Mouse (Mus musculus) liver, embryonic 13.5 days (tissue): Measurements from ENCODE around the gene Nanos3. TPM values are rescaled to one million over a fixed set of nuclear protein-coding genes. Genes with fewer than 3 reads are reported as not detected.
A peak's percentile ranks its signal among the peaks of the same experiment; 100 is the strongest.

Experiments
- ATAC-seq: fragments of 200-750 bp; cut with Nextera tagmentation; 2 replicates; pipeline ENCODE4 v1.8.0; 2017; ENCODE audit warnings: low read depth, mild to moderate bottlenecking, moderate number of reproducible peaks, moderate library complexity
- DNase-seq: peaks from one replicate; pipeline ENCODE4 v3.0.0; 2022
- H3K27ac ChIP-seq: fragments of 300-500 bp; sonication (generic); 2 replicates; pipeline ENCODE4 v1.5.1; 2015; ENCODE audit warnings: moderate library complexity, mild to moderate bottlenecking, inconsistent platforms
- H3K27me3 ChIP-seq: fragments of 300-500 bp; sonication (generic); 2 replicates; pipeline ENCODE4 v1.6.1; 2015; ENCODE audit warnings: mild to moderate bottlenecking, inconsistent platforms
- H3K36me3 ChIP-seq: fragments of 300-500 bp; sonication (generic); 2 replicates; pipeline ENCODE4 v1.6.1; 2015; ENCODE audit warnings: mild to moderate bottlenecking, inconsistent platforms
- H3K4me1 ChIP-seq: fragments of 300-500 bp; sonication (generic); replicated peaks from 2 replicates; pipeline ENCODE4 v1.6.1; 2015; ENCODE audit warnings: inconsistent platforms
- H3K4me2 ChIP-seq: fragments of 300-500 bp; sonication (generic); 2 replicates; pipeline ENCODE4 v1.6.1; 2015; ENCODE audit warnings: inconsistent platforms, mild to moderate bottlenecking, moderate library complexity
- H3K4me3 ChIP-seq: fragments of 300-500 bp; sonication (generic); replicated peaks from 2 replicates; pipeline ENCODE4 v1.5.1; 2015; ENCODE audit warnings: mild to moderate bottlenecking, inconsistent platforms
- H3K9ac ChIP-seq: fragments of 300-500 bp; sonication (generic); 2 replicates; pipeline ENCODE4 v1.6.1; 2015; ENCODE audit warnings: mild to moderate bottlenecking, inconsistent platforms
- H3K9me3 ChIP-seq: fragments of 300-500 bp; sonication (generic); replicated peaks from 2 replicates; pipeline ENCODE4 v1.6.1; 2016; ENCODE audit warnings: inconsistent platforms
- WGBS: fragments of 180-500 bp; shearing (Covaris S2); methylation state at CpG from one replicate; pipeline ENCODE4 v1.1.7; 2015; ENCODE audit not compliant: insufficient replicate concordance; 5-methylcytosine and 5-hydroxymethylcytosine counted together
- polyA plus RNA-seq: library from polyadenylated mRNA; unstranded; fragments of >200 nt; fragmentation: Nextera tagmentation; extraction: Ambion mirVana; gene quantifications from 2 replicates; pipeline ENCODE4 v1.2.1, GENCODE M21; 2015

The Nanos3 gene
- polyA plus RNA-seq = 0.28 and 0.34 TPM in 2 replicates

GRCm38 (mm10) chr8:84185117-84185516 is at the start of gene Nanos3:
Nanos3 (minus strand) TSS chr8:84185217.
- Histone ChIP-seq H3K9ac (peak within 1 kb of the TSS; percentile 72; the same call in 1 of the 2 replicates), H3K4me2 (peak within 1 kb of the TSS; percentile 77), H3K9me3 (no peaks in the 10 kb centered on the region), H3K4me1 (peaks cover 57% of the 10 kb centered on the region), H3K36me3 (no peaks in the 10 kb centered on the region), H3K4me3 (peak within 1 kb of the TSS; percentile 64), H3K27me3 (peaks cover 40% of the 10 kb centered on the region), H3K27ac (no peak within 1 kb of the TSS)
- ATAC-seq (no peak), DNase-seq (no peak)
- 82% methylated on average over 7 of the region's 7 CpGs for WGBS

- ATAC-seq (no peak), DNase-seq (no peak)
- H3K9me3 ChIP-seq = no peaks in the 10 kb centered on the region
- WGBS = 81% methylated on average over 2 of the region's 2 CpGs
- no peak overlapping the region for H3K27ac ChIP-seq
- 0 out of 2 replicates have a peak, but pooled peaks cover 16% of the 10 kb centered on the region for H3K36me3 ChIP-seq
- no peak overlapping the region for H3K9ac ChIP-seq
- H3K4me1 ChIP-seq = peaks cover 22% of the 10 kb centered on the region
- no peak overlapping the region for H3K4me2 ChIP-seq
- no peak overlapping the region for H3K4me3 ChIP-seq
- H3K27me3 ChIP-seq = no peaks in the 10 kb centered on the region
Measured at GRCm38 (mm10) chr8:84233055-84233454, 48.0 kb upstream of the Nanos3 start.

- peaks cover 10% of the 10 kb centered on the region for H3K4me1 ChIP-seq
- WGBS = 71% methylated on average over 17 of the region's 17 CpGs
- ATAC-seq (no peak), DNase-seq (no peak)
- H3K4me3 ChIP-seq = no peak overlapping the region
- H3K27me3 ChIP-seq = no peaks in the 10 kb centered on the region
- H3K27ac ChIP-seq = no peak overlapping the region
- H3K9ac ChIP-seq = no peak overlapping the region
- no peaks in the 10 kb centered on the region for H3K9me3 ChIP-seq
- peaks cover 20% of the 10 kb centered on the region; the same call in 1 of the 2 replicates for H3K36me3 ChIP-seq
- no peak overlapping the region for H3K4me2 ChIP-seq
Measured at GRCm38 (mm10) chr8:84230735-84231134, 45.7 kb upstream of the Nanos3 start.

GRCm38 (mm10) chr8:84223322-84224029 is 38.5 kb upstream of the Nanos3 start:
- ATAC-seq (peak; percentile 53), DNase-seq (no peak)
- Histone ChIP-seq H3K4me2 (no peak overlapping the region), H3K36me3 (peaks cover 27% of the 10 kb centered on the region), H3K9ac (no peak overlapping the region), H3K27ac (no peak overlapping the region), H3K4me1 (peaks cover 24% of the 10 kb centered on the region), H3K4me3 (no peak overlapping the region), H3K27me3 (no peaks in the 10 kb centered on the region), H3K9me3 (no peaks in the 10 kb centered on the region)
- 86% methylated on average over 21 of the region's 21 CpGs for WGBS

- H3K27me3 ChIP-seq = no peaks in the 10 kb centered on the region
- H3K36me3 ChIP-seq = peaks cover 22% of the 10 kb centered on the region
- H3K9me3 ChIP-seq = no peaks in the 10 kb centered on the region
- peak; percentile 22; the same call in 1 of the 2 replicates for ATAC-seq
- H3K27ac ChIP-seq = peak overlapping the region; percentile 64; the same call in 1 of the 2 replicates
- H3K9ac ChIP-seq = no peak overlapping the region
- H3K4me1 ChIP-seq = peaks cover 24% of the 10 kb centered on the region
- no peak for DNase-seq
- 54% methylated on average over 9 of the region's 9 CpGs for WGBS
- H3K4me2 ChIP-seq = 0 out of 2 replicates have a peak overlapping the region, but pooled peaks have one; percentile 0
- H3K4me3 ChIP-seq = no peak overlapping the region
Measured at GRCm38 (mm10) chr8:84222566-84223165, 37.6 kb upstream of the Nanos3 start.

- H3K4me3 ChIP-seq = no peak overlapping the region
- H3K4me2 ChIP-seq = no peak overlapping the region
- no peaks in the 10 kb centered on the region for H3K9me3 ChIP-seq
- DNase-seq (no peak), ATAC-seq (no peak)
- no peaks in the 10 kb centered on the region for H3K27me3 ChIP-seq
- H3K4me1 ChIP-seq = peaks cover 16% of the 10 kb centered on the region
- no peak overlapping the region for H3K9ac ChIP-seq
- 53% methylated on average over 7 of the region's 7 CpGs for WGBS
- no peak overlapping the region for H3K27ac ChIP-seq
- H3K36me3 ChIP-seq = peaks cover 26% of the 10 kb centered on the region
Measured at GRCm38 (mm10) chr8:84220105-84220504, 35.1 kb upstream of the Nanos3 start.

- H3K27me3 ChIP-seq = no peaks in the 10 kb centered on the region
- H3K4me1 ChIP-seq = peaks cover 14% of the 10 kb centered on the region
- WGBS = 78% methylated on average over 5 of the region's 5 CpGs
- H3K4me2 ChIP-seq = no peak overlapping the region
- no peak overlapping the region for H3K27ac ChIP-seq
- no peak overlapping the region for H3K4me3 ChIP-seq
- no peak overlapping the region for H3K9ac ChIP-seq
- DNase-seq (no peak), ATAC-seq (no peak)
- peaks cover 28% of the 10 kb centered on the region for H3K36me3 ChIP-seq
- no peaks in the 10 kb centered on the region for H3K9me3 ChIP-seq
Measured at GRCm38 (mm10) chr8:84218143-84218542, 33.1 kb upstream of the Nanos3 start.

- Histone ChIP-seq H3K4me2 (no peak overlapping the region), H3K9ac (no peak overlapping the region), H3K27me3 (no peaks in the 10 kb centered on the region), H3K4me1 (peaks cover 5% of the 10 kb centered on the region), H3K27ac (no peak overlapping the region), H3K4me3 (no peak overlapping the region), H3K9me3 (no peaks in the 10 kb centered on the region), H3K36me3 (peaks cover 27% of the 10 kb centered on the region)
- DNase-seq (no peak), ATAC-seq (no peak)
- WGBS = 81% methylated on average over 11 of the region's 11 CpGs
Measured at GRCm38 (mm10) chr8:84217206-84217605, 32.2 kb upstream of the Nanos3 start.

- no peak overlapping the region for H3K27ac ChIP-seq
- H3K9ac ChIP-seq = no peak overlapping the region
- H3K9me3 ChIP-seq = no peaks in the 10 kb centered on the region
- 74% methylated on average over 4 of the region's 4 CpGs for WGBS
- peaks cover 15% of the 10 kb centered on the region for H3K4me1 ChIP-seq
- DNase-seq (no peak), ATAC-seq (no peak)
- no peak overlapping the region for H3K4me2 ChIP-seq
- no peaks in the 10 kb centered on the region for H3K27me3 ChIP-seq
- peaks cover 34% of the 10 kb centered on the region for H3K36me3 ChIP-seq
- no peak overlapping the region for H3K4me3 ChIP-seq
Measured at GRCm38 (mm10) chr8:84213277-84213676, 28.3 kb upstream of the Nanos3 start.

GRCm38 (mm10) chr8:84211881-84212563 is 27.0 kb upstream of the Nanos3 start:
- peaks cover 28% of the 10 kb centered on the region for H3K36me3 ChIP-seq
- ATAC-seq = no peak
- 83% methylated on average over 31 of the region's 31 CpGs for WGBS

GRCm38 (mm10) chr8:84211202-84211601 is 26.2 kb upstream of the Nanos3 start:
- Histone ChIP-seq H3K9ac (no peak overlapping the region), H3K4me2 (no peak overlapping the region), H3K27me3 (no peaks in the 10 kb centered on the region), H3K4me1 (peaks cover 26% of the 10 kb centered on the region), H3K9me3 (no peaks in the 10 kb centered on the region), H3K27ac (no peak overlapping the region), H3K4me3 (no peak overlapping the region), H3K36me3 (peaks cover 31% of the 10 kb centered on the region)
- ATAC-seq (no peak), DNase-seq (no peak)
- WGBS = 94% methylated on average over 3 of the region's 3 CpGs

More at GRCm38 (mm10) chr8:84211881-84212563, 27.0 kb upstream of the Nanos3 start:
- no peaks in the 10 kb centered on the region for H3K27me3 ChIP-seq
- H3K4me2 ChIP-seq = no peak overlapping the region
- DNase-seq = no peak
- no peaks in the 10 kb centered on the region for H3K9me3 ChIP-seq
- no peak overlapping the region for H3K9ac ChIP-seq
- H3K27ac ChIP-seq = no peak overlapping the region
- H3K4me3 ChIP-seq = no peak overlapping the region
- H3K4me1 ChIP-seq = peaks cover 26% of the 10 kb centered on the region
